In genomic region chr13:75113114-75113513, GRCm38 (mm10) we compare ENCODE assay signal across 28 mouse cellular contexts. TPM values are rescaled to one million over a fixed set of nuclear protein-coding genes. Genes with fewer than 3 reads are reported as not detected.
A peak's percentile ranks its signal among the peaks of the same experiment; 100 is the strongest.
DNase-seq lines count a peak whose midpoint lies in the region; TF ChIP-seq lines count a peak whose summit lies in the region.
"Had no signal": no experiment of that assay in that cellular context is flagged by ENCODE, and none has a peak within 500 bp of the region (broad histone marks: within the 10 kb centered on the region; RNA-seq: fewer than 3 reads in every experiment).

No protein-coding gene starts in this region.

- peak; percentile 44 for DNase-seq in left cerebral cortex, adult 11 months (ENCODE audit: low spot score)
- DNase-seq in left cerebral cortex, postnatal 10 days (ENCODE audit: extremely low spot score in 1 of 2, low spot score in 2 of 2): no peak
- DNase-seq in brain, adult 2 months (ENCODE audit: low read depth, low spot score): peak; percentile 86
- peak; percentile 17 for DNase-seq in right cerebral cortex, postnatal 14 days
- DNase-seq in heart, postnatal 36 days: no peak
- DNase-seq: adrenal gland, postnatal 25 days; B cell, adult 2 months; cerebellum, adult 18-20 months; cerebellum, postnatal 10 days; forebrain, postnatal 0 days; gastrocnemius, postnatal 10 days; kidney, adult 8-10 months; liver, embryonic 13.5 days; lung, adult 18-20 months; lung, postnatal 4 days had no signal

- TF ChIP-seq CTCF in cortical plate, adult 2 months (IDR thresholded peaks at IDR 0.05; ENCODE audit: extremely low read depth, insufficient read depth, low read length): no peak

- TF ChIP-seq POLR2A in cortical plate, adult 2 months (IDR thresholded peaks at IDR 0.05; ENCODE audit: extremely low read depth, insufficient read depth, low read length): no peak

- intact Hi-C loops in left cerebral cortex, postnatal 10 days (cut with DNase I): no loop called here
- intact Hi-C loops in heart, postnatal 36 days (cut with DNase I): no loop called here

- peaks cover 4% of the 10 kb centered on the region; the same call in 1 of the 2 replicates for H3K4me1 ChIP-seq in cortical plate, adult 2 months (ENCODE audit: control insufficient read depth, insufficient read depth, low read length)
- H3K4me1 ChIP-seq: embryonic facial prominence, embryonic 10.5 days; embryonic facial prominence, embryonic 15.5 days; forebrain, embryonic 12.5 days; hindbrain, embryonic 12.5 days; limb, embryonic 10.5 days; limb, embryonic 15.5 days; liver, embryonic 13.5 days; megakaryocyte, embryonic 14.5 days; midbrain, embryonic 12.5 days; neural tube, embryonic 12.5 days had no signal

- peak overlapping the region; percentile 81 for H3K27ac ChIP-seq in cortical plate, adult 2 months (ENCODE audit: insufficient read depth, low read length)
- H3K27ac ChIP-seq: embryonic facial prominence, embryonic 10.5 days; embryonic facial prominence, embryonic 15.5 days; forebrain, embryonic 12.5 days; hindbrain, embryonic 12.5 days; kidney, postnatal 0 days; limb, embryonic 10.5 days; limb, embryonic 15.5 days; liver, embryonic 13.5 days; midbrain, embryonic 12.5 days; neural tube, embryonic 12.5 days had no signal

- H3K4me3 ChIP-seq in cortical plate, adult 2 months (ENCODE audit: insufficient read depth, low read length): no peak overlapping the region
- H3K4me3 ChIP-seq: embryonic facial prominence, embryonic 10.5 days; embryonic facial prominence, embryonic 15.5 days; forebrain, embryonic 12.5 days; hindbrain, embryonic 12.5 days; limb, embryonic 10.5 days; limb, embryonic 15.5 days; liver, embryonic 13.5 days; megakaryocyte, embryonic 14.5 days; midbrain, embryonic 12.5 days; myocyte; neural tube, embryonic 12.5 days had no signal

RNA-seq across cellular contexts. Expression of gene Pcsk1, which starts 23.5 kb away (rescaled TPM):
- 10 to 100 TPM; 20.6 to 20.8 TPM for total RNA-seq in left cerebral cortex, postnatal 10 days (2021)
- 15.6 and 17.5 TPM in 2 replicates for polyA plus RNA-seq in cortical plate, adult 2 months (2012; rRNA removed)
- total RNA-seq in heart, postnatal 36 days (2021): under 1 TPM; 0.11 to 0.19 TPM
- polyA plus RNA-seq: gonadal fat pad, adult 2 months; kidney, postnatal 0 days; liver, embryonic 13.5 days; myocyte had no signal

Comparison
In these comparisons a context has a peak if more than half of its experiments do, and no peak if none do; other contexts are left out.
1. DNase-seq: peak in left cerebral cortex, adult 11 months (single experiment), brain, adult 2 months (single experiment) and right cerebral cortex, postnatal 14 days (single experiment); none in left cerebral cortex, postnatal 10 days (0 of 2) and heart, postnatal 36 days (0 of 2).
2. RNA of gene Pcsk1, which starts 23.5 kb away (total RNA-seq): 20.6 to 20.8 TPM in left cerebral cortex, postnatal 10 days; 0.11 to 0.19 TPM in heart, postnatal 36 days; every median in the first group is over 10 times any median in the second.